Mouse (Mus musculus) C2C12 (cell line): Measurements from ENCODE around the gene Fchsd2.

Source experiments
- CTCF ChIP-seq: IDR thresholded peaks from one replicate; pipeline ENCODE4 v1.5.1; 2011; ENCODE audit not compliant: control insufficient read depth, insufficient read depth, insufficient read length
- MAX ChIP-seq: IDR thresholded peaks from one replicate; pipeline ENCODE4 v1.6.1; 2011; ENCODE audit warnings: mild to moderate bottlenecking, control low read depth

- TF ChIP-seq CTCF: no peak
- TF ChIP-seq MAX: no peak
These were observed 194.2 kb downstream of the Fchsd2 start for GRCm38 (mm10) chr7:101286891-101287290.
